Mouse (Mus musculus) lung, postnatal 14 days (tissue): ENCODE results near the gene Thap8.
A peak's percentile ranks its signal among the peaks of the same experiment; 100 is the strongest.

Source experiments
- DNase-seq: peaks from one replicate; pipeline ENCODE4 v3.0.0; 2021

Gene Thap8

DNA sequence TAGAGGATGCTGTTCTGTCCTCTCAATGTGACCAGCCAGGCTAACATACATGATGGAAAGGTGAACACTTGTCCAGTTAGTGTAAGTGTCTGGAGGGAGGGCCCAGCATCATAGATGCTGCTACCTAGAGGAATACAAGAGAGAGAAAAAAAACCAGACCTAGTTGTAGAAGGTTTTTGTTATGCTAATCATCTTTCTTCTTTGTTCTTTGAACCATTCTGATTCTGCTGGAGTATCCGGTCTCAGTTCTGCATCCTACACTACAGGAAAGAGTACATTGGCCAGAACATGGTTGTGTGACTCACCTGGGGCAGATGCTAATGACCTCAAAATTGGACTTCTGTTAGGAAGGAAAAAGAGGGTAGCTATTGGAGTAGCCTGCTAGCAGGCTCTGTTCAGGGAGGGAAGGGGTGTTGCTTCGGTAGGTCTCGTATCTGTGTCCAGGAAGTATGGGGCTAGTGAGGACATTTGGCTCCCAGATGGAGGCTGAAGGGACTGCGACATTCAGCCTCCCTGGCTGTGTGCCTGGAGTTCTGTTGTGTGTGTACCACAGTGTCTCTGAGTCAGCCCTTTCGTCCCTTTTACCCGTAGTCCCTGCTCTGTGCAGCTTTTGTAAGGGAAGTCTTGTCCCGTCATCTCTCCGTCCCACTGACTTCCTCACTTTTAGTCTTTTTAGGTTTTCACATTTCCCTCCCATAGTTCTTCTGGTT lies 7.0 kb downstream of the Thap8 start:
- DNase-seq: no peak

DNA sequence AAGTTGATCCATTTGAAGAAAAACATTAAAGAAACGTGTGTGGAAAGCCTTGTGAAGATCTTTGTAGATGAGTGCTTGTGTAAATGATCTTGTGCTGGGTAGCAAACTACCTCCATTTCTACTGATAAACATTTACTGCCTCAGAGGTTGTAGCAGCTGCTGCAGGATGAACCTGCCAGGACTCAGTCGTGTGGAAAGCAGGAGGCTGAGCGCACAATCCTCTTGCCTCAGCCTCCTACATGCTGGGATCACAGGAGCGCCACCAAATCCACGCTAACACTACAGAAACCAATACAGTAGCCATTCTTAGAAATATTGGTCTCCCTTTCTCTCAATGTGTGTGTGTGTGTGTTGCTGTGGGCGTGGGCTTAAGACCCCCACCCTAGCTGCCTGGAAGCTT lies 8.2 kb downstream of the Thap8 start:
- DNase-seq: no peak

DNA sequence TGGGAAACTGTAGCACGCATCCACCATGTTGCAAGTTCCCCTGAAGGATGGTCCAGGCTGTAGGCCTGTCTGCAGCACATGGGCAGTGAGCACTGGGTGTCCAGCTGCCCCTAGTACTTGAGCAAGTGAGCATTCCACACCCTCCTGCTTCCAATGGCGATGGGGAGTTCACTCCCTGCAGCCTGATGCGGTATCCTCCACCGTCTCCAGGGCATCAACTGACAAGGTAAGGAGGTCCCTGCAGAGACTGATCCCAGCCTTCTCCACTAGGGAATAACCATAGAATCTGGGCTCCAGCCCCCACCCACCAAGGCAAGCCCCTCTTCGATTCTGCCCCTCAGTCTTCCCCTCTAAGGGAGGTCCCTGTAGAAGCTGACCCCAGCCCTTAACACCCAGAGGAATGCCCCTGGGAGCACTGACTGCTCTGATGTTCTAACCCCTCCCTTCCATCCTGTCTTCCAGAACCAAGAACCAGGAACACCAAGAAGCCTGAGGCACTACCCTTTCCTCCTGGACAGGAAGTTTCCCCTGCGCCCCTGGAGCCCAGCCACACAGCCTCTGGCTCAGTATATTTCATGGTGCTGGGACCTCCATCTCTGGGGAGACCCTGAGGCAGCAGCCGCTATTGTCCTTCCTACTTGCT lies 9.3 kb downstream of the Thap8 start:
- no peak for DNase-seq

DNA sequence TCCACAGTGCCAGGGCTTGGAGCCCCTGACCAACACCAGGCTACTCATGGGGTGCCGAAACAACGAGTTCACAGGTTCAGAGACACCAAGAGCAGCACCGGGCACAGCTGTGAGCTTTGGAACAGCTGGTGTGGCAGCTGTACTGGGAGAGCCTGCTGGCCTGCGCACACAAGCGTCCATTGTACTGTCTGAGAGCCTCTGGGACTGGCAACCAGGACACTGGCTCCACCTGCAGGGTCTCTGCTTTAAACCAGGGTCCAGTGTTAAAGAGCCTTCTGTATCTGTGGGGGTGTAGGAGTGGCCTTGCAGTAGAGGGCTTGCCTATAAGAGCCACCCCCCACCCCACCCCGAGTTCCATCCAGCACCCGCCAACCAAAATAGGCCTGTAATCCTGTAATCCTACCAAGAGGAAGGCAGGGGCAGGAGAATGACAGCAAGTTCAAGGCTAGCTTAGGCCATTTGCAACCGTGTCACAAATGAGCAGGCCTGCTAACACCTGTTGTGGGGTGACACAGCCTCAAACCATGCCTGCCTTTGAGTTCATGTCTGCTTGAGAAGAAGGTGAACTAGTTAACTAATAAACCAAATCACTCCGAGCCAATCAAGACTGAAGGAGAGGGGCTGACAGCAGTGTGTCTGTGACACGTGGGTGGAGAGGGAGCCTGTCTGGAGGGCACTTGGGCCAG lies 10.0 kb downstream of the Thap8 start:
- DNase-seq: no peak

DNA sequence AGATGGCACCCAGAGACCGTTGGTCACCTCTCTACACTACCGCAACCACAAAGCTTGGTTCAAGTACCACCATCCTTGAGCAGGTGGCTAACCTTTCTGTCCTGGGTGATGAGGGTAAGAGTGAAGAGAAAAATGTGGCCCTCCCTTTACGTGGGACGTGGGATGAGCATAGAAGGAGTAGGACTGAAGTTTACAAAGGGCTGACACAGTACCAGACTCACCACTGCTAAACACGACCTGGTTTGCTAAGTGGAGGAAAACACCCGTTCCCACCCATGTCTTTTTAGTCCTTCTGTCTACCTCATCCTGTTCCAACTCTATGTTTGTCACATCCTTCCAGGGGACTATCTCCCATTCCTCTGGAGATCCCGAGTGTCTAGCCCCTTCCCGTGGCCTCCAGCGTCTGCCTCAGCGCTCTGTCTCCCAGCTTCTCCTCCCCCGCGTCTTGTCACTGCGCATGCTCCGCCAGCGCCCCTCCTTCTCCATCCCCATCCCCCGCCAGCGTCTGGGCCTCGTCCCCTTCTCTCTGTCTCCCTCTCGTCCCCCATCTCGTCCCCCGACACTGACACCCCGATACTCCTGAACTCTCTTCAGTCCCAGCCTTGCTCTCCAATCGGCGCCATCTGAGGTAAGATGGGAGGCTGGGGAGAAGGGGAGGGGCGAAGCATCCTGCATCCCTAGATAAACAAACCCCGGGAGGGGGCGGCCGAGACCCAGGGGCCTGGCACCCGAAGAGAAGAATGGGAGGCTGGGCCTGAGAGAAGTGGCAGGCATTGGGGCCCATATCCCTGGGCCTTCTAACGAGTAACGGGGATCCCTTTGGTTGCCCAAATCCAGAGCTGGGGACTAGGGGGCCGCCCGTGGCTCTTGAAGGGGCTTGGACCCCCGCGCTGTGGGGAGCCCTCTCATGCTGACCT lies 11.6 kb downstream of the Thap8 start, which contains the start of gene Clip3:
Gene Clip3 (plus strand): TSS at position 514 of the 917 bp plus-strand sequence.
- peak; percentile 58 for DNase-seq

DNA sequence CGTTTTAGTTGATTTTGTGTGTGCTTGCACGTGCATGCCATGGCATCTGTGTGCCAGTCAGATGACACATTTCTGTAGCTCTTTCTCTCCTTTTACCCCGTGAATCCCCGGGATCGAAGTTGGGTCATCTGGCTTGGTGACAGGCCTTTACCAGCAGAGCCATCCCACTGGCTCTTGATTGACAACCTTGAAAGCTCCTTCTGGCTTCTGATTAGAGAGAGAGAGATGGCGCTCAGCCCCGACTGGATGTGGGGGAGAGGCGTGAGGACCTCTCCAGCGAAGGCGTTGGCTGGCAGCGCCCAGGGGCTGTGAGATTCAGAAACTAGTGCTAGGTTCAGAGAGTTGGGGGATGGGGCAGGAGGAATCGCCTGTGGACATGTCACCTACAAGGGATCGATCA lies 13.9 kb downstream of the Thap8 start:
- DNase-seq: no peak

DNA sequence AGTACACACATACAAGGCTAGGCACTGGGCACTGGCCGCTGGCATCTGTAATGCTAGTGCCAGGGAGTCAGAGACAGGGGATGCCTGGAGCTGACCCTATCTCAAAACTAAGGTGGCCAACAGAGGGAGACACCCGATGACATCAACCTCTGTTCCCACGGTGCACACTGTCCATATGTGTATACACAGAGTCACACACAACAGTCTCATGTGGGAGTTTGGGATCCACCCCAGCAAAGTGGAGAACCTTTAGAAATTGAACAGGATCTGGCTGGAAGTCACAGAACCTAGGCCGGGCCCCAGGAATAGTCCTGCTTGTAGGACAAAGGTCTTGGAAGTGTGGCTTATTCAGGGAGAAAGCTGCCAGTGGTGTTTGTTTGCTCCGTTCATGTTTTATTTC lies 14.4 kb downstream of the Thap8 start:
- DNase-seq: no peak

DNA sequence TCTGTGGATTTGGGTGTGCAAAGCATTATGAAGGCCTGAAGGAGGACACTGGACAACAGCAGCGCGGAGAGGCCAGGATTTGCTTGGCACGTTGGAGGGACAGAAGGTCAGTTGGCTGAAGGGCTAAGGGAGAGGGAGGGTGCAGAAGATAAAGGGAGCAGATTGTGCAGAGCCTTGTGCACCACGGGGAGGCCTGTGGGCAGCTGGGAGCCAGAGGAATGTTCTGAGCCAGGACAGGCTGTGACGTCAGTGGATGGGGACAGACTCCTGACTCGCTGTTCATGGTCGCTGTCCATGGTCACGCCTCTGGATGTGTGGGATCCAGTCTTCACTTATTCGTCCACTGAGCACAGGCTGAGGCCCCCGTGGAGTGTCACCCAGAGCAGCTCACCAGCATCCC lies 15.2 kb downstream of the Thap8 start:
- peak; percentile 22 for DNase-seq

DNA sequence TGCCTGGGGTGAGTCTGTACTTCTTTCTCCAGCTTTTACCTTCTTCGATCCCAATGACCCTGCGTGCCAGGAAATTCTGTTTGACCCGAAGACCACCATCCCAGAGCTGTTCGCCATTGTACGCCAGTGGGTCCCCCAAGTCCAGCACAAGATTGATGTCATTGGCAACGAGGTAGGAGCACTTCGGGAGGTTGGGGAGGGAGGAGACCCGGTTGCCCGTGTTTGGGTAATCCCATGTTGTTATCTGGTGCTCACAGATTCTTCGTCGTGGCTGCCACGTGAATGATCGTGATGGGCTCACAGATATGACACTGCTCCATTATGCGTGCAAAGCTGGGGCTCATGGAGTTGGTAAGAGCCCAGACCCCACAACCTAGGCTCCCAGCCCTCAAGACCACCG lies 16.9 kb downstream of the Thap8 start:
- no peak for DNase-seq

DNA sequence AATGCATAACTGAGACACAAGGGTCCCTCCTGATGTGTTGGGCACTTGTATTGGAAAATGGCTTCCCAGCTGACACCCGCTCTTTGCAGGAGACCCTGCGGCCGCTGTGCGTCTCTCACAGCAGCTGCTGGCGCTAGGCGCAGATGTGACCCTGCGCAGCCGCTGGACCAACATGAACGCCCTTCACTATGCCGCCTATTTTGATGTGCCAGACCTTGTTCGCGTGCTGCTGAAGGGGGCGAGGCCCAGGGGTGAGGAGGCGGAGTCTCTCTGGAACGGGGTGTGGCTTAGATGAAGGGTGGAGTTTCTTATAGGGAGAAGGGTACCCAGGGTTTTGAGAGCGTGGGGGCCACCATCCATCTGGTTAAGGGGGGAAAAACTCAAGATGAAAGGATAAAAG lies 17.4 kb downstream of the Thap8 start:
- no peak for DNase-seq

DNA sequence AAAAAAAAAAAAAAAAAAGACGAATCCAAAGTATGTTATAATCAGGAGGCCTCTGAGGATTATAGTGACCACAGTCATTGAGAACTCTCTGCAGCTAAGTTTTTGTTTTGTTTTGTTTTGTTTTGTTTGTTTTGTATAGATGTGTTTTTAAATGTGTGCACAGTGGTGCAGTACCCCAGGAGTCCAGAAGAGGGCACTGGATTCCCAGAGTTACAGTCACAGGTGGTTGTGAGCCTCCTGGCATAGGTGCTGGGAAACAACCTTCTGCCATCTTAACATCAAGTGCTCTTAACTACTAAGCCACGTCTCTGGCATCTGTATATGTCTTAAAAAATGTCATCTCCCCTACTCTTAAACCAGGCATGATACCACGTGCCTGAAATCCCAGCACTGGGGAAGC lies 21.0 kb downstream of the Thap8 start:
- peak; percentile 29 for DNase-seq

DNA sequence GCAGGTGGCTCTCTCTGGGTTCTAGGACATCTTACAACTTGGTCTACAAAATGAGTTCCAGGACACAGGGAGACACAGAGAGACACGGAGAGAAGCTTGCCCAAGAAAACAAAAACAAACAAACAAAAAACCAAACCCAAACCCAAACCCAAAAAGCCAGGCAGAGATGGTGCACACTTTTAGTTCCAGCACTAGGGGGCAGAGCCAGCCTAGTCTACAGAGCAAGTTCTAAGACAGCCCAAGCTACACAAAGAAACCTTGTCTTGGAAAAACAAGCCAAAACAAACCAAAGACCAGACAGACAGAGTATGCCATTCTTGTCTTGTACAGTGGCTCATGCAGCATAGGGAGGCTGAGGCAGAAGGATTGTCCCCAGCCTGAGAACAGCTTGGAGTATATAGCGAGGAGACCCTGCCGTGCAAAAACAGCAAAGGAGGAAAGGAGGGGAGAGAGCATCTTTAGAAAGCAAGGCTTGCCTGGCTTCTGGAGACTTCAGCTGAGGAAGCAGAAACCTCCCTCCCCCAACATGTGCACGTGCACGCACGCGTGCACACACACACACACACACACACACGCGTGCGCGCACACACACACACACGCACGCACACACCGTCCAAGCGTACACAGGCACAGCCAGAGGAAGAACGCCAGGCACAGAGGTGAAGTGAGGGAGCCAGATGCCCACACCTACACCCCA lies 26.3 kb downstream of the Thap8 start:
- no peak for DNase-seq

DNA sequence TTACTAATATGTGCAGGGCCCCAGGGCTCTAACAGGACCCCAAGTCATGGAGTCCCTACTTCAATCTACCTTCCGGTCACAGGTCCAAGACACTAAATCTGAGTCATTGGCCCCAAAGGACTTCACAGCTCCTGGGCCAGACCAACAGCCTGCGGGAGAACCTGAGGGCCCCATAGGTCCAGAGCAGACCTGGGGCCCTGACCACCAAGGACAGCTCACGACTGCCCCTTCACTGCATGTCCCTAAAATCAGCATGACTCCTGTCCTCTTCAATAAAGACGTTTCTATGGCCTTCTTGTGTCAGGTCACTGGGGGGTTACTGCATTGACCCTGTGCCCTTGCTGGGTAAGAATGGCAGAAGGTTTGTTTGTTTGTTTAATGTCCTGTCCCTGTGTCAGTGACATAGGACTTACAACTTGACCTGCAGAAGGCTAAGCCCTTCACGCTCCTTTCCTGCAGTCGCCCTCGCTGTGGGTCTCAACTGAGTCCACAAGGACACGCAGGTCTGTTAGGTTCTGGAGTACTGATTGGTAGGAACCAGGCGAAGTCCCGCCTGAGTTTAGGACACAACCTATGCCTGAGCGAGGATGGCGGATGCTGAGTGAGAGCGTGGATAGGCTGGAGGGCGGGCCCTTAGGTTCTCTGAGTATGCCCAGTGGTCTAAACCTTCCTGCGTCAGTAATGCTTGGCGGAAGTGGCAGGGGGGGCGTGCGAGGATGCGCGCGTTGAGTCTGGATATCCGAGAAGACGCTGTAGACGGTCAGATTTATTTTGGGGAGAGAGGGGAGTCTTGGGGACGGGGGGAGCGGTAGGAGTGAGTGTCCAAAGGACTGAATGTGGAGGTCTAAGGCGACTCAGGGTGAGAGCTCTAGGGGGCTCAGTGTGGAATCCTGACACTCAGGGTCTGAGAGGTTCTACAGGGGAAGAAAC lies 28.4 kb downstream of the Thap8 start, which contains the start of gene Alkbh6:
Gene Alkbh6 (plus strand): TSS at position 642 of the 930 bp plus-strand sequence.
- DNase-seq: peak; percentile 91

DNA sequence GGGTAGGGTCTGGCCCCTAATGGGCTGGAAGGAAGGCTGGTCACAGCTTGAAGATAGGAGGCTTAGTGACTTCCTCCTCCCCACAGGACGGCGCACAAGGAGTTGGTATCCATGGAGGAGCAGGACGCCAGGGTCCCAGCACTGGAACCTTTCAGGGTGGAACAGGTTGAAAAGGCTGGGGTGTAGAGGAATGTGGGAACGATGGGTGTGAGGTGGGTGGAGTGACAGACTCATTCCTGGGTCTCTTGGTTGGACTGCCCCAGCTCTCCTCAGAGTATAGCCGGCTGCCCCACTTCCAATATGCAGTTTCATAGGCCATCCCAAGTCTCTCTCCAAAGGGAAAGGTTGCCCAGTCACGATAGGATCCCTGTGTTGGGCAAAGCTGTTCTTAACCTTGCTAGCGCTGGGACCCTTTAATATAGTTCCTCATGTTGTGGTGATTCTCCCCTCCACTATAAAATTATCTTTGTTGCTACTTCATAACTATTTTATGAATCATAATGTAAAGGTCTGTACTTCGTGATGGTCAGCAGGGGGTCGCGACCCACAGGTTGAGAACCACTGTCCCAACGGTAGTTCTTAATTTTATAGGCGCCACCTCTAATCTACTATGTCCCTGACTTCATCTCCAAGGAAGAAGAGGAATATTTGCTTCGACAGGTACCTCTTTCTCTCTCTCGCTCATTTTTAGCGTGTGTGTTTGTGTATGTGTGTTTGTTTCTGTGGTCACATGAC lies 29.7 kb downstream of the Thap8 start:
- DNase-seq: no peak

DNA sequence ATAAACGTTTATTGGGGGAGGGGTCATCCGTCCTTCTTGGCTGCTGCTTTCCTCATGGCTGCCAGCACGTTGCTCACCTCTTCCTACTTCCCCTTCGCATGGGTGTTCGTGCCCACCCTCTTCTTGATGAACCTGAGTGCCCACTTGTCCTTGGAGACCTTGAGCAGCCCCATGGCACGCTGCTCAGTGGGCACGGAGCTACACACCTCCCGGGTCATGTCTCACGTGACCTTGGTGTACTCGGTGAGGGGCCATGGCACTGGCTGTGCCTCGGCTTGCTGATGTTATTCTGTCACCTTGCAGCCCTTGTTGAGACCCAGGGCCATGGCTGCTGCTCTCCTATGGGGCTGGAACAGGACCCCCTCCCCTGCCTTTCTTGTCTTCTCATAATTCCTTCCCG lies 30.2 kb downstream of the Thap8 start:
- DNase-seq: no peak

DNA sequence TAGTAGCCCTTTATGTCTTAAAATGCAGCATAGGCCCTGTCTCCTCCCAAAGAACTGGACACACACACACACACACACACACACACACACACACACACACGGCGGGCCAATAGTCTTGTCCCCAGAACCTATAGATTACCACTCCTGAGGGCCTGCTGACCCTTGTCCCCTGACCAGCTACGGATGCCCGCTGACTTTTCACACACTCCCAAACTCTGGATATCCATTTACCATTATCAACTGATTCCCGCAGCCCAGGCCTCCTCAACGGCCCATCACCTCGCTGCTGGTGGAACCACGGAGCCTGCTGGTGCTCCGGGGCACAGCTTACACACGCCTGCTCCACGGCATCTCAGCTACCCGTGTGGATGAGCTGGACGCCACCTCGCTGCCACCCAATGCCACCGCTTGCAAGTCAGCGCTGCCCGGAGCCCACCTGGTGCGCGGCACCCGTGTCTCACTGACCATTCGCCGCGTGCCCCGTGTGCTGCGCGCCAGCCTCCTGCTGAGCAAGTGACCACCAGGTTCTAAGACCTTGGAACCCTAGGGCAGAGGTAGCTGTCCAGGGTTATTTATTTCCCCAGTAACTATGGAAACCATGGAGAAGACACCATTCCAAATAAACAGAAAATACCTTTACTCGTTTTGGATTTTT lies 33.9 kb downstream of the Thap8 start:
- no peak for DNase-seq

DNA sequence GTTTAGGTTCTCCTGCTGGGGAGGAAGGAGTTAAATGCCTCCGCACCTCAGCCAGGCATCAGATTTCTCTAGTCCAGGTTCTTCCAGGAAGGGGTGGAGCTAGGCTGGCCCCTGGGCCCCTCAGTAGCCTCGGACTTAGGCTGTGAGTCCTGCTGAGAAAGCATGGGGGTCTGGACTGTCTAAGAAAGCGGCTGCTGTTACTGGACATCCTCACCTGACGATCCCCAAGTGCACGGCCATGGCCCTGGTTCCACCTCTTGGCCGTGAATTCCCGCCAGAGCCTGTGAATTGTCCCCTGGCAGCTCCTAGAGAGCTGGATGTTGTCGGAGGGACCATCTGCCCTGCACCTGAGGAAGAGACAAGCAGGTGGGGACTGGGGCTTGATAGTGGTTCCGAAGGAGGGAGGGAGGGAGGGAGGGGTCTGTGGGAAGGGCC lies 34.8 kb downstream of the Thap8 start, which contains the start of gene Syne4:
Gene Syne4 (plus strand): TSS at position 87 of the 435 bp plus-strand sequence.
- DNase-seq: no peak

DNA sequence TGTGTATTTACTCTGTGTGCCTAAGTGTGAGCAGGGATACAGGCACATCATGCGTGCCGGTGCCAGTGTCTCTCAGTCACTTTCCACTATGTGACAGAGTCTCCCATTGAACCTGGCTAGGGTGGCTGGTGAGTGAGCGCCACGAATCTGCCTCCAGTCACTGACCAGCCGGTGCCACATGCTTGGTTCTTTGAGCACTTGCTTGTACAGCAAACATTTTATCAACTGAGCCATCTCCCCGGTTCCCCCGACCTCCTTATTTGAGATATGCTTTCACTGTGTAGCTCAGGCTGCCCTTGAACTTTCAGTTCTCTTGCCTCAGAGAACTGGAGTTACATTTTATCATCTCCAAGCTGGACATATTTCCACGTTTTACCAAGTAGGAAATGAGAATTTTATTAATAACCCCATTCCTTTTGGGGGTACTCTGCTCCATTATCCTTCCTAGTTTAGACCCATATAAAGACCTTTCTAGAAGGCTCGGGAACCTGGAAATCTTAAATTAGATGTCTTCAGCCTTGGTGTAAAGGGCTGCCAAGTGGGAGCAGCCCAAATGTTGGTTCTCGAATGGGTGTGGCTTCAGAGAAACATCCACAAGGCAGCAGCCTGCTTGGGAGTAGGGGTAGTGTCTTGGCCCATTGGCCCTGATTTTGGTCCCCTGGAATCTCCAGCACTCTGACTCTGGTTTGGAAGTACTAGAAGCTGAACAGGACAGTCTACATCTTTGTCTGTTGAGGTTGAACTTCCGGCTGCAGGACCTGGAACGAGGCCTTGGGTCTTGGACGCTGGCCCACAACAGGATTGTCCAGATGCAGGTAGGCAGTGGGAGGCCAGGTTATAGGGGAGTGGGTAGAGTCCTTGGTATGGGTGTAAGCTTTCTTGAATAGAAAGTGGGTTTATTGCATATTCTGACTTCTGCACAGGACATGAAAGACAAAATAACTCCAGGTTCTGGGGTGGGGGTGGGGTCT lies 36.0 kb downstream of the Thap8 start:
- DNase-seq: no peak
